Mouse (Mus musculus): Measurements from ENCODE around the gene Atp8b3.

DNA sequence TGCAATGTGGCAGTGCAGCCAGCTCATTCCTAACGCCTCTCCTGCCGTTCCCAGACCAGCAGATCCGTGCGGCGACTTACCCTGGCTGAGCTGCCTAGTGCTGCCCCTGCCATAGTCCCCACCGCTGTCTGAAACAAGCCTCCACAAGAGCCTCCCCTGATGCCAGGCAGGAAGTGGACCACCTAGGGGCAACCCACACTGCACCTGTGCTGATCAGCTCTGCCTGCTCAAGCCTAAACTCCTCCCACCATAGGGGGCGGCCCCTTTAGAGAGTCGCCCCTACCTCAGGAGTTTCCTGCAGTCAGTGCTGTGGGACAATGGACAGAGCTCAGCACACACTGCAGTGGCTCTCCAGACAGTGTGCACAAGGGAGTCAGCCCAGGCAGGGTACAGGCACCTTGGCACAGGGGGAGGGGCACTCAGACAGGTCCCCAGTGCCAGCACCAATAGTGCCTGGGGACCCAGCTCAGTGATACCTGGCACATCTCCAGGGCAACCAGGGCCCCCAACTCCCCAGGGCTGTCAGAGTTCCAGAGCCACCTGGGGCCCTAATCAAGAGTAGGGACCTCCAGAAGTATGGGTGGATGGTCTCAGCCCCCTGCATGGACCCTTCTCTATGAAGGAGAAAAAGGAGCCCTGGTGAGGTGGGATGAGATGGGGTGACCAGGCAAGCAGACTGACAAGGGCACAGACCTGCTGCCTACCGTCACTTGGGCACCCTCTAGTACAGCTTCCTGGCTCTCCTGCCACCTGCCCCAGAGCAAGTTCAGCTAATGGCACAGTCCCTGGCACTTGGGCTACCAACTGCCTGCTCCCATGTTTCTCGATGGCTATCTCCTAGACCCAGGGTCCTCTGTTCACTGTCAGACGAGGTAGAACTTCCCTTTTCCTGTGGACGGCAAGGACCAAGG lies 46.0 kb upstream of the Atp8b3 start:
- no peak for TF ChIP-seq CTCF (IDR thresholded peaks at IDR 0.05; ENCODE audit: control insufficient read depth, insufficient read depth, insufficient replicate concordance, low read depth, low read length)
- TF ChIP-seq POLR2A (IDR thresholded peaks at IDR 0.05; ENCODE audit: control insufficient read depth, low read depth, low read length) = no peak

Data from testis, adult 2 months (tissue).